Mouse (Mus musculus) testis, adult 2 months (tissue): ENCODE measurements around the gene Satb2. TPM values are rescaled to one million over a fixed set of nuclear protein-coding genes. Genes with fewer than 3 reads are reported as not detected.

Experiments
- H3K27ac ChIP-seq: fragments of 200-500 bp; 2 replicates; pipeline ENCODE4 v1.5.1; 2012; ENCODE audit warnings: low read depth, low read length; ENCODE audit not compliant: control insufficient read depth, insufficient read depth
- H3K27me3 ChIP-seq: fragments of 200-500 bp; 2 replicates; pipeline ENCODE4 v1.6.1; 2012; ENCODE audit warnings: mild to moderate bottlenecking, low read length, moderate library complexity; ENCODE audit not compliant: control insufficient read depth, insufficient read depth
- H3K36me3 ChIP-seq: fragments of 200-500 bp; 2 replicates; pipeline ENCODE4 v1.6.1; 2012; ENCODE audit warnings: mild to moderate bottlenecking, low read length; ENCODE audit not compliant: control insufficient read depth, insufficient read depth
- H3K4me1 ChIP-seq: fragments of 200-500 bp; 2 replicates; pipeline ENCODE4 v1.6.1; 2012; ENCODE audit warnings: low read length; ENCODE audit not compliant: control insufficient read depth, insufficient read depth
- H3K4me3 ChIP-seq: fragments of 200-500 bp; 2 replicates; pipeline ENCODE4 v1.5.1; 2012; ENCODE audit warnings: low read depth, mild to moderate bottlenecking, low read length, moderate library complexity, mixed read lengths; ENCODE audit not compliant: control insufficient read depth
- CTCF ChIP-seq: fragments of 200-500 bp; IDR thresholded peaks from 2 replicates; pipeline ENCODE4 v1.5.1; 2012; ENCODE audit warnings: low read depth, mild to moderate bottlenecking, inconsistent platforms, low read length, moderate library complexity; ENCODE audit not compliant: control insufficient read depth, insufficient read depth, insufficient replicate concordance
- POLR2A ChIP-seq: fragments of 200-500 bp; IDR thresholded peaks from 2 replicates; pipeline ENCODE4 v1.6.1; 2012; ENCODE audit warnings: low read depth, mild to moderate bottlenecking, inconsistent platforms, low read length, moderate library complexity; ENCODE audit not compliant: control insufficient read depth
- polyA plus RNA-seq: library from polyadenylated mRNA; depleted of rRNA; stranded (reverse); fragments of >200 nt; gene quantifications from 2 replicates; pipeline ENCODE4 v1.2.3, GENCODE M21; 2012

The Satb2 gene
- polyA plus RNA-seq, 1 experiment, result 1.3 TPM

DNA sequence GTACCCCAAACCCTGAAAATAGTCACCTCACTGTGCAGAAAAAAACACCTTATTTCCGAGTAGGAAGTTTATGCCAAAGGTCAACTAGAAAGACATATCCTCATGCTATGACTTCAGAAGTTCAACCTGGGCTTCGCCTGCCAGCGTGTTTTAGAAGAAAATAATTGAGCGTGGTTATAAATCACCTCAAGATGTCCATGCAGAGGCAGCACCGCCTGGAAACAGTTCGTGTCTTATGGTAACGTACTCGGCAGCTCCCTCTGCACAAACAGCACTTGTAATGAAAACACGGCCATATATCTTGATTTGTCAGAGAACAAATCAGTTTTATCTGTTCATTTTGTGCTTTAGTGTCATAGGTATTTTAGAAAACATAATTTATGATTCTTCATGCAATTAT lies 44.6 kb downstream of the Satb2 start:
- no peaks in the 10 kb centered on the region for H3K4me1 ChIP-seq
- TF ChIP-seq CTCF, result no peak
- TF ChIP-seq POLR2A, result no peak
- no peaks in the 10 kb centered on the region for H3K27me3 ChIP-seq
- no peak overlapping the region for H3K27ac ChIP-seq
- no peaks in the 10 kb centered on the region for H3K36me3 ChIP-seq
- no peak overlapping the region for H3K4me3 ChIP-seq

DNA sequence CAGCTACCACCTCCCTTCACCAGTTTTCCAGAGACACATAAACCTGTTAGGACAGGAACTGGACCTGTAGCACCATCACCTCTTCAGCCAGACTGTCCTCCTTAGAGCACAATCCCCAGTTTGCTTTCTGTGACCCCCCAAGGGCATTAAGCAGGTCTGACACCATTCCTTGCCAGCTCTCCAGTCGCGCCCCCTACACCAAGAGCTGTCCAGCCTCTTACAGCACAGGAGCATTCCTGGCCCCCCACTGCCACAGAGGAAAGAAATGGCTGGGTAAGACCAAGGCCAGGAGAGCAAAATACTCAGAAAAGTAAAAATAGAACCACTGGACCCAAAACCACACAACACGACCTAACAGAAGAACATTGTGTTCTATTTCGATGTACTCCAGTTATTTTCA lies 48.4 kb downstream of the Satb2 start:
- H3K27ac ChIP-seq, result no peak overlapping the region

DNA sequence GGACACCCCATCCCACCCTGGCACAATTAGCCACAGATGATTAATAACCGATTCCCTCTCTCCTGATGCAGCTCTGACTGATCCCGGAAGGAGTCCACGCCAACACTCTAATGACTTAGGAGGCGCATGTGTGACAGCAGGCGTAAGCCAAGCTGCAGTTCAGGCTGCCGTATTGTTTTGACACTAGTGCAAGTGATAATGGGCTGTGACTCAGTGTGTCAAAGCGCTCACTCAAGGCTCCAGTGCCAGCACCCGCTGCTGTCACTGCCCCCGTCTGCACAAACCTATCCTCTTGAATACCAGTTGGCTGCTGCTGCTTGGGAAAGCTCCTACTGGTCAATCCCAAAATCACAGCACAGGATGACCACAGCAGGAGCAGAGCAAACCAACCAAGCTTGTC lies 49.7 kb downstream of the Satb2 start:
- Histone ChIP-seq H3K4me3 (no peak overlapping the region), H3K27ac (no peak overlapping the region), H3K27me3 (no peaks in the 10 kb centered on the region), H3K36me3 (no peaks in the 10 kb centered on the region), H3K4me1 (no peaks in the 10 kb centered on the region)
- TF ChIP-seq POLR2A (no peak), CTCF (no peak)

More for the DNA sequence above, 48.4 kb downstream of the Satb2 start:
- TF ChIP-seq CTCF, result no peak
- no peaks in the 10 kb centered on the region for H3K36me3 ChIP-seq
- no peaks in the 10 kb centered on the region for H3K4me1 ChIP-seq
- no peak overlapping the region for H3K4me3 ChIP-seq
- no peaks in the 10 kb centered on the region for H3K27me3 ChIP-seq

DNA sequence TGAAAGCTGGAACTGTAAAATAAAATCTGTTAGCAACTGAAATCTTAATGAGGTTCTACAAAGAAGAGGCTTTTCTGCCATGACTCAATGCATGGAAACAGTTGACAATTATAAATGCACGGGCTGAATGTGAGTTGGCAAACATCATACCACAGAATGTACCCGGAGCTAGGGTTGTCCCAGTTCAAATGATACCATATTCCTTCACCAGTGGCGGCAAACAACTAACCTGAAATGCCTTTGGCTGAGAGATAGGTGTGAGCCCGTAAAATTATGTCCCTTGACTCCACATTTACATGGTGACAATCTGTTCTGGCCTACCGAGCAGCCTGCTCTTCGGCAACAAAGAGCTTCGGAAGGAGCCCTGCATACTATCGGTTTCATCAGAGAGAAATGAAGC lies 58.0 kb downstream of the Satb2 start:
- H3K27me3 ChIP-seq, result no peaks in the 10 kb centered on the region
- no peaks in the 10 kb centered on the region for H3K36me3 ChIP-seq
- H3K27ac ChIP-seq, result no peak overlapping the region
- H3K4me1 ChIP-seq, result no peaks in the 10 kb centered on the region
- H3K4me3 ChIP-seq, result no peak overlapping the region
- TF ChIP-seq CTCF, result no peak
- no peak for TF ChIP-seq POLR2A

DNA sequence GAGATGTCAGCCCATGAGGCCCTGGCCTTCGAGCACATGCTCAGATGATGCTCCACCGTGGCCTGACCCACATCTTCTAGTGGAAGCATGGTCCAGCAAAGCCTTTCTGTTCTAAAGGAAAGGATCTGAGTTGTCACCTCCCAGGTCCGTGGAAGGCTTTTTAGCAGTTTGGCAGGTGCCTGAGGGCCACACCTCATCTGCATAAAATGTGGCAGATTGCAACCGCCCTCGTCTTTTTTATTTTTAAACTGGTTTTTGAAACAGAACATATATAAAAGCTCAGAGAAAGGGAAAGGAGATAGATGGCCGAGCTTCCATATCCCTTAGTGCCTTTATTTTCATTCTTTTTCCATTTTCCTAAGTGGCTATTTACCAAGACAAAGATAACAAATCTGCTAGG lies 64.2 kb downstream of the Satb2 start:
- H3K4me1 ChIP-seq, result no peaks in the 10 kb centered on the region
- no peaks in the 10 kb centered on the region for H3K36me3 ChIP-seq
- H3K27me3 ChIP-seq, result no peaks in the 10 kb centered on the region
- H3K4me3 ChIP-seq, result no peak overlapping the region
- TF ChIP-seq POLR2A (no peak), CTCF (no peak)
- H3K27ac ChIP-seq, result no peak overlapping the region

DNA sequence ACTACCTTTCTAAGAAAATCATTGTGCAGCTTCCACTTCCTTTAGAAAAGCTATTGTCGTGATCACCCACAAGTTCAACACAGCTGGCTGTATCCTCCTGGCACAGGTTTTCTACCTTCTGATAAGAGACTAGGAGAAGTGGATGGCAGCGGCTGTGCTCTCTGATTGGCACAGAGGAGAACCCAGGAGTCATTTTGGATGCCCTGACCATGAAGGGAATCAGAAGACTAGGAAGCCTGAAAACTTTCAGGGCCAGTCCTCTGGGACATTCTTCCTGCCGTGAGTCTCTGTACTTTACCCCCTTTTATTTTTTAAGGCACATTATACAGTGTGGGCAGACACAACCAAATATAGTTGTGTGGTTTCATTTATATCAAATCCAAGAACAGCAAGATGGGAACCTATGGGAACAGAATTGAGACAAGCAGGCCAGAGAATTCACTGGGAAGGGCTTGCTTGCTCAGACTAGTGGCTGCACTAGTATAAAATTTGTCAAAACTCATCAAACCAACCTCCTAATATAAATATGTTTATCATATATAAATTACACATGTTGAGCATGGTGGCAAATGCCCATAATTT lies 77.7 kb downstream of the Satb2 start:
- Histone ChIP-seq H3K27me3 (no peaks in the 10 kb centered on the region), H3K27ac (no peak overlapping the region), H3K4me1 (no peaks in the 10 kb centered on the region), H3K4me3 (no peak overlapping the region), H3K36me3 (no peaks in the 10 kb centered on the region)
- no peak for TF ChIP-seq POLR2A
- TF ChIP-seq CTCF, result no peak

DNA sequence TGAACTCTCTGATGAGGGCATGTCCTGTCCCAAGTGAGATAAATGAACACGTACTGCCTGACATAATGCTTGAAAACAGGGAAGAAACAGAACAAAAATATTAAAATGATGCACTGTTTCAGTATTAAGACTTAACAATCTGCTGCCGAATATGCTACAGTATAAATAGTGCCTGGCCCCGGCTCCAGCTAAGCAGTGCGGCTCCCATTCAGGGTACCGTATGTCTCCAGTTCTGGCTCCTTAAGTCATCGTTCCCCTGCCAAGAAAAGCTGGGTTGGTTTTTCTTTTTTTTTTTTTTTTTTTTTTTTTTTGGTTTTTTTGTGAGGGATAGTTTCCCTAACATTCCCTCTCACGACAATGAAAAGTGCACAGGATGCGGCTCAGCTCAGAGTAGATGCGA lies 78.3 kb downstream of the Satb2 start:
- Histone ChIP-seq H3K36me3 (no peaks in the 10 kb centered on the region), H3K4me1 (no peaks in the 10 kb centered on the region), H3K27me3 (no peaks in the 10 kb centered on the region), H3K4me3 (no peak overlapping the region), H3K27ac (no peak overlapping the region)
- TF ChIP-seq CTCF (no peak), POLR2A (no peak)

DNA sequence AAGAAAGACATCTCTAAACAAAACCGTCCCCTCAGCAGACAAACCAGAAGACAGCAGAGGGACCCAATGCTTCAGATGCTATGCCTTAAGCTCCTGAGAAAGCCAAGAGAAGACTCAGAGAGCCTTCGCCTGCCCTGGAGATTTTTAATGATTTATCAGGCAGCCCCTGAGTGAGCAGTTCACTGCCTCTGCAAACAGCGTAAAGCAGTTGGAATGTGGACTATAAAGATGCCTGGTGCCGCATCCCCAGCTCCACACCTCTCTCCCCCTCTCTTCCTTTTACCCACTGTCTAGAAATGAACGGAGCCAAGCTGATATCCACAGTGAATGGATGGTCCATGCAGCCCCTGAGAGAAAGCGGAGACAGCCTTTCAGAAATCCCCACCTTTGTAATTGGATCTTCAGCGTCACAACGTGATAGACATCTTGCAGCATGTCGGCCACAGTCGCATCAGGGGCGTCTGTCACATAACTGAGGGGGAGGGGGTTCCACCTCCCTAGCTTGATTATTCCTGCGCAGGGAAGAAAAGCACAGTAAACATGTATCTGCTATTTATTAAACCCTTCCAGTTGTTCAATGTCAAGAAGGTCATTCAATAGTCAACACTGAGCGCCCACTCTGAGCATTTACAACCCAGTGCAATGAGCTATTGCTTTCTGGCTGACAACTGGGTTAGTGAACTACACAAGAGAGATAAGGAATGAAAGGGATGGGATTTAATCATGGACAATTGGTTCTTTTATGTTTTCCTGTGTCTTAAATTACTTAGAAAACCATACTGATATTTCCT lies 79.6 kb downstream of the Satb2 start:
- Histone ChIP-seq H3K4me3 (no peak overlapping the region), H3K27me3 (no peaks in the 10 kb centered on the region), H3K36me3 (no peaks in the 10 kb centered on the region), H3K27ac (no peak overlapping the region), H3K4me1 (no peaks in the 10 kb centered on the region)
- TF ChIP-seq POLR2A (no peak), CTCF (no peak)
